Comparison of ENCODE assay signal across 16 mouse cellular contexts in the genomic region with DNA sequence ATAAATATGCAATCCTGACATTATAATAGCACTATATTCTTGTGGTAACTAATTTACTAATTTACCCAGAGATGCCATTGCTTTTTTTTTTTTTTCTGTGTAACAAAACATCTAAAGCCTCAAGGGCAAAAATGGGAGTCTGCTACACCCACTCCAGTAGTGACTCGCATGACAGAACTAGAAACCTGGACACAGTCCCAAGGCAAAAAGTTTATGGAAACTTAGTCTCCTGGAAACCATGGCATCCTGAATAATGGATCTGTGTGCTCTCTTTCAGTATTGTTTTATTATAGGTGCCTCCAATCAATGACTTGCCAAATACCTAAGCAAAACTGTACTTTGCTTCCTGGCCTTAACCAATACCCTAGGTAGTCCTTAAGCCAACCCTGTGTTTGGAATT.
"Had no signal": no experiment of that assay in that cellular context is flagged by ENCODE, and none has a peak within 500 bp of the region (broad histone marks: within the 10 kb centered on the region; RNA-seq: fewer than 3 reads in every experiment).

No protein-coding gene starts in this region.

- H3K4me2 ChIP-seq: neural tube, embryonic 13.5 days; neural tube, embryonic 15.5 days; stomach, embryonic 15.5 days had no signal

- DNase-seq: retina, postnatal 1 day; right cerebral cortex, adult 18-20 months; right cerebral cortex, postnatal 14 days; right cerebral cortex, postnatal 25 days; right cerebral cortex, postnatal 4 days; spleen, adult 18-20 months; thymus, adult 18-20 months; thymus, adult 2 months; thymus, postnatal 14 days; thymus, postnatal 25 days; thymus, postnatal 36 days; thymus, postnatal 4 days had no signal

- H3K9ac ChIP-seq: neural tube, embryonic 13.5 days; neural tube, embryonic 15.5 days; stomach, embryonic 15.5 days had no signal

- H3K4me3 ChIP-seq: neural tube, embryonic 13.5 days; neural tube, embryonic 15.5 days; stomach, embryonic 15.5 days had no signal

- H3K9me3 ChIP-seq: neural tube, embryonic 13.5 days; neural tube, embryonic 15.5 days; stomach, embryonic 15.5 days had no signal

- H3K27ac ChIP-seq: neural tube, embryonic 13.5 days; neural tube, embryonic 15.5 days; stomach, embryonic 15.5 days; stomach, postnatal 0 days had no signal

- H3K4me1 ChIP-seq: neural tube, embryonic 13.5 days; neural tube, embryonic 15.5 days; stomach, embryonic 15.5 days had no signal

- H3K36me3 ChIP-seq: neural tube, embryonic 13.5 days; neural tube, embryonic 15.5 days; stomach, embryonic 15.5 days had no signal

- H3K27me3 ChIP-seq: neural tube, embryonic 13.5 days; neural tube, embryonic 15.5 days; stomach, embryonic 15.5 days had no signal
